Mouse (Mus musculus) megakaryocyte, embryonic 14.5 days (primary cell): ENCODE results near the gene Tgfbr3. TPM values are rescaled to one million over a fixed set of nuclear protein-coding genes. Genes with fewer than 3 reads are reported as not detected.

Source experiments
- H3K27me3 ChIP-seq: replicated peaks from 2 replicates; pipeline ENCODE3; 2012; ENCODE audit warnings: inconsistent platforms
- H3K36me3 ChIP-seq: replicated peaks from 2 replicates; pipeline ENCODE3; 2012; ENCODE audit warnings: low read length, inconsistent platforms, mixed read lengths
- H3K4me1 ChIP-seq: 2 replicates; pipeline ENCODE4 v1.6.1; 2012; ENCODE audit warnings: inconsistent platforms
- H3K4me3 ChIP-seq: replicated peaks from 2 replicates; pipeline ENCODE3; 2012; ENCODE audit warnings: moderate library complexity, mild to moderate bottlenecking, inconsistent platforms
- H3K9me3 ChIP-seq: 2 replicates; pipeline ENCODE4 v1.6.1; 2012; ENCODE audit warnings: inconsistent platforms
- FLI1 ChIP-seq: IDR thresholded peaks from 2 replicates; pipeline ENCODE4 v1.6.1; 2012; ENCODE audit warnings: low read length, inconsistent platforms, mixed read lengths
- GATA1 ChIP-seq: IDR thresholded peaks from 3 replicates; pipeline ENCODE4 v1.6.1; 2012; ENCODE audit warnings: mixed read lengths, low read length, inconsistent platforms, borderline replicate concordance
- polyA plus RNA-seq: library from polyadenylated mRNA; stranded (reverse); fragments of >175 nt; gene quantifications from 2 replicates; pipeline ENCODE4 v1.2.3, GENCODE M21; 2012; ENCODE audit warnings: low replicate concordance; ENCODE audit not compliant: insufficient read depth

Gene Tgfbr3
- polyA plus RNA-seq, 1 experiment: not detected

- TF ChIP-seq GATA1: no peak
- TF ChIP-seq FLI1: no peak
- Histone ChIP-seq H3K27me3 (no peaks in the 10 kb centered on the region), H3K36me3 (no peaks in the 10 kb centered on the region), H3K4me1 (no peaks in the 10 kb centered on the region), H3K9me3 (peaks cover 3% of the 10 kb centered on the region; the same call in 1 of the 2 replicates), H3K4me3 (no peak overlapping the region)
Measured at GRCm38 (mm10) chr5:107243445-107243844, 46.0 kb downstream of the Tgfbr3 start.

GRCm38 (mm10) chr5:107242993-107243392, 46.4 kb downstream of the Tgfbr3 start:
- Histone ChIP-seq H3K4me3 (no peak overlapping the region), H3K27me3 (no peaks in the 10 kb centered on the region), H3K4me1 (no peaks in the 10 kb centered on the region), H3K36me3 (no peaks in the 10 kb centered on the region), H3K9me3 (peaks cover 3% of the 10 kb centered on the region; the same call in 1 of the 2 replicates)
- TF ChIP-seq GATA1: no peak
- TF ChIP-seq FLI1: no peak

- Histone ChIP-seq H3K9me3 (no peaks in the 10 kb centered on the region), H3K4me1 (peaks cover 23% of the 10 kb centered on the region), H3K27me3 (no peaks in the 10 kb centered on the region), H3K36me3 (no peaks in the 10 kb centered on the region), H3K4me3 (no peak overlapping the region)
- no peak for TF ChIP-seq FLI1
- TF ChIP-seq GATA1: no peak
Measured at GRCm38 (mm10) chr5:107240276-107240675, 49.2 kb downstream of the Tgfbr3 start.

GRCm38 (mm10) chr5:107237971-107238426, 51.4 kb downstream of the Tgfbr3 start:
- H3K36me3 ChIP-seq: no peaks in the 10 kb centered on the region
- no peak for TF ChIP-seq FLI1
- TF ChIP-seq GATA1: no peak
- H3K4me3 ChIP-seq: no peak overlapping the region
- H3K4me1 ChIP-seq: peaks cover 32% of the 10 kb centered on the region
- no peaks in the 10 kb centered on the region for H3K27me3 ChIP-seq
- H3K9me3 ChIP-seq: no peaks in the 10 kb centered on the region

- Histone ChIP-seq H3K4me1 (peaks cover 32% of the 10 kb centered on the region), H3K9me3 (no peaks in the 10 kb centered on the region), H3K27me3 (no peaks in the 10 kb centered on the region), H3K4me3 (no peak overlapping the region), H3K36me3 (no peaks in the 10 kb centered on the region)
- no peak for TF ChIP-seq FLI1
- no peak for TF ChIP-seq GATA1
Measured at GRCm38 (mm10) chr5:107236975-107237374, 52.5 kb downstream of the Tgfbr3 start.

- Histone ChIP-seq H3K36me3 (no peaks in the 10 kb centered on the region), H3K4me1 (peaks cover 32% of the 10 kb centered on the region), H3K9me3 (no peaks in the 10 kb centered on the region), H3K4me3 (no peak overlapping the region), H3K27me3 (no peaks in the 10 kb centered on the region)
- TF ChIP-seq GATA1: no peak
- TF ChIP-seq FLI1: no peak
Measured at GRCm38 (mm10) chr5:107236039-107236438, 53.4 kb downstream of the Tgfbr3 start.

- peaks cover 32% of the 10 kb centered on the region for H3K4me1 ChIP-seq
- no peak overlapping the region for H3K4me3 ChIP-seq
- H3K36me3 ChIP-seq: no peaks in the 10 kb centered on the region
- no peak for TF ChIP-seq FLI1
- no peak for TF ChIP-seq GATA1
- no peaks in the 10 kb centered on the region for H3K27me3 ChIP-seq
- no peaks in the 10 kb centered on the region for H3K9me3 ChIP-seq
Measured at GRCm38 (mm10) chr5:107233366-107234354, 55.8 kb downstream of the Tgfbr3 start.

- H3K4me3 ChIP-seq: no peak overlapping the region
- TF ChIP-seq FLI1: no peak
- no peak for TF ChIP-seq GATA1
- no peaks in the 10 kb centered on the region for H3K36me3 ChIP-seq
- peaks cover 9% of the 10 kb centered on the region for H3K4me1 ChIP-seq
- no peaks in the 10 kb centered on the region for H3K27me3 ChIP-seq
- 0 out of 2 replicates have a peak, but pooled peaks cover 3% of the 10 kb centered on the region for H3K9me3 ChIP-seq
Measured at GRCm38 (mm10) chr5:107230189-107230588, 59.2 kb downstream of the Tgfbr3 start.

- no peak overlapping the region for H3K4me3 ChIP-seq
- H3K9me3 ChIP-seq: 0 out of 2 replicates have a peak, but pooled peaks cover 3% of the 10 kb centered on the region
- no peaks in the 10 kb centered on the region for H3K27me3 ChIP-seq
- TF ChIP-seq FLI1 (no peak), GATA1 (no peak)
- no peaks in the 10 kb centered on the region for H3K36me3 ChIP-seq
- H3K4me1 ChIP-seq: peaks cover 6% of the 10 kb centered on the region
Measured at GRCm38 (mm10) chr5:107229037-107229436, 60.4 kb downstream of the Tgfbr3 start.

GRCm38 (mm10) chr5:107227580-107227979, 61.8 kb downstream of the Tgfbr3 start:
- Histone ChIP-seq H3K9me3 (0 out of 2 replicates have a peak, but pooled peaks cover 3% of the 10 kb centered on the region), H3K27me3 (no peaks in the 10 kb centered on the region), H3K4me3 (no peak overlapping the region), H3K4me1 (peaks cover 4% of the 10 kb centered on the region; the same call in 1 of the 2 replicates), H3K36me3 (no peaks in the 10 kb centered on the region)
- TF ChIP-seq GATA1 (no peak), FLI1 (no peak)
